Comparison of ENCODE assay signal across 35 mouse cellular contexts in the genomic region with DNA sequence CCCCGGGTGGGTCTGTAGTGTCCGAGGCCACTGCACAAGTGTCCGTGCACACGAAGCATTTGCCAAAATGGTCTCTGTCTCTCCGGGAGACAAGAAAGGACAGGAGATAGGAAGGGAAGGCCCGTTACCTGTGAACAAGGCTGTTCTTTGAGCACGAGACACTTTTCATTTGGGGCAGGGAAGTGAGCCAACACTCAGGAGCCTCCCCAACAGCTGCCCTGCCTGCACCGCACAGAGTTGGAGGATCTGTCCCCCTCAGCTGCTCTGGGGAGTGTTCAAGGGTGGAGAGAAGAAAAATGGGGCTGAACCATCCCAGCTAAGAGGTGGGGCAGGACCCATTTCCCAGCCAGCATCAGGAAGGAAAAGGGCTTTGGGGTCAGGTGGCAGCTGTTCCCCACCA. TPM values are rescaled to one million over a fixed set of nuclear protein-coding genes. Genes with fewer than 3 reads are reported as not detected.
DNase-seq lines count a peak whose midpoint lies in the region; ATAC-seq and TF ChIP-seq lines count a peak whose summit lies in the region.
"Had no signal": no experiment of that assay in that cellular context is flagged by ENCODE, and none has a peak within 500 bp of the region (broad histone marks: within the 10 kb centered on the region; RNA-seq: fewer than 3 reads in every experiment).

No protein-coding gene starts in this region.

- TF ChIP-seq EP300 in heart, adult 2 months (IDR thresholded peaks at IDR 0.05; ENCODE audit: insufficient read depth, low read depth, low read length): no peak
- TF ChIP-seq EP300 in heart, postnatal 0 days (IDR thresholded peaks at IDR 0.05; ENCODE audit: low read depth): no peak

- H3K9ac ChIP-seq in heart, adult 2 months (ENCODE audit: low read depth, low read length): peak overlapping the region; percentile 3; the same call in 1 of the 2 replicates
- H3K9ac ChIP-seq in heart, embryonic 14.5 days (ENCODE audit: low read length): peak overlapping the region; percentile 39; the same call in 1 of the 2 replicates
- 0 out of 2 replicates have a peak overlapping the region, but pooled peaks have one; percentile 19 for H3K9ac ChIP-seq in heart, postnatal 0 days (replicated peaks; ENCODE audit: low read depth, low read length)
- H3K9ac ChIP-seq: embryonic facial prominence, embryonic 12.5 days; hindbrain, embryonic 14.5 days; limb, embryonic 13.5 days; neural tube, embryonic 12.5 days had no signal

- no peak for TF ChIP-seq POLR2A in heart, adult 2 months (IDR thresholded peaks at IDR 0.05; ENCODE audit: insufficient read depth, low read depth, low read length)

- H3K9me3 ChIP-seq in heart, embryonic 14.5 days (ENCODE audit: control insufficient read depth, low read length): no peaks in the 10 kb centered on the region
- H3K9me3 ChIP-seq in heart, postnatal 0 days (replicated peaks; ENCODE audit: control insufficient read depth, low read length): no peaks in the 10 kb centered on the region
- H3K9me3 ChIP-seq: embryonic facial prominence, embryonic 12.5 days; limb, embryonic 13.5 days; neural tube, embryonic 12.5 days had no signal

- no peak overlapping the region for H3K4me3 ChIP-seq in heart, adult 2 months
- no peak overlapping the region for H3K4me3 ChIP-seq in heart, embryonic 14.5 days (ENCODE audit: control insufficient read depth in 1 of 2, insufficient read depth in 1 of 2, low read depth in 1 of 2, low read length in 2 of 2)
- no peak overlapping the region for H3K4me3 ChIP-seq in heart, postnatal 0 days (ENCODE audit: low read depth, low read length)
- H3K4me3 ChIP-seq: embryonic facial prominence, embryonic 12.5 days; erythroblast, embryonic 14.5 days; limb, embryonic 13.5 days; neural tube, embryonic 12.5 days had no signal

- H3K27me3 ChIP-seq in heart, adult 2 months (ENCODE audit: control insufficient read depth, insufficient read depth, low read length): no peaks in the 10 kb centered on the region
- H3K27me3 ChIP-seq in heart, embryonic 14.5 days (ENCODE audit: control insufficient read depth, insufficient read depth, low read length): no peaks in the 10 kb centered on the region
- no peaks in the 10 kb centered on the region for H3K27me3 ChIP-seq in heart, postnatal 0 days (ENCODE audit: control insufficient read depth, insufficient read depth, low read length)
- H3K27me3 ChIP-seq: CH12.LX; embryonic facial prominence, embryonic 12.5 days; limb, embryonic 13.5 days; neural tube, embryonic 12.5 days had no signal

- DNase-seq in cerebellum, adult 9-11 months: peak; percentile 9
- DNase-seq in cerebellum, adult 9-10 months: no peak
- no peak for DNase-seq in heart, adult 2 months
- no peak for DNase-seq in heart, postnatal 25 days (ENCODE audit: low spot score)
- DNase-seq in heart, postnatal 14 days: no peak
- DNase-seq in heart, postnatal 0 days (ENCODE audit: low spot score): no peak
- DNase-seq in lung, adult 18-20 months: no peak
- DNase-seq: adrenal gland, adult 2 months; adrenal gland, postnatal 36 days; cerebellum, adult 2 months; cerebellum, postnatal 36 days; gastrocnemius, postnatal 10 days; kidney, postnatal 10 days; lung, postnatal 36 days; thymus, adult 2 months; thymus, postnatal 36 days had no signal

- peaks cover 4% of the 10 kb centered on the region for H3K4me1 ChIP-seq in heart, adult 2 months (ENCODE audit: control insufficient read depth, insufficient read depth, low read length)
- peaks cover 26 to 35% of the 10 kb centered on the region in 2 experiments for H3K4me1 ChIP-seq in heart, embryonic 14.5 days (ENCODE audit: control insufficient read depth in 2 of 2, insufficient read depth in 2 of 2, low read length in 2 of 2)
- H3K4me1 ChIP-seq in heart, postnatal 0 days (ENCODE audit: control insufficient read depth, insufficient read depth): peaks cover 21% of the 10 kb centered on the region; the same call in 1 of the 2 replicates

- H3K79me2 ChIP-seq in heart, adult 2 months (replicated peaks; ENCODE audit: control insufficient read depth, insufficient read depth, low read length): no peaks in the 10 kb centered on the region

- no peak overlapping the region; the same call in 1 of the 2 replicates for H3K27ac ChIP-seq in heart, adult 2 months
- peak overlapping the region in 1 of 2 experiments; percentile 76; a peak in 3 of 4 replicates for H3K27ac ChIP-seq in heart, embryonic 14.5 days (replicated peaks in 1 of 2; ENCODE audit: control insufficient read depth in 1 of 2, insufficient read depth in 1 of 2, low read depth in 2 of 2, low read length in 2 of 2)
- H3K27ac ChIP-seq in heart, postnatal 0 days (ENCODE audit: low read depth): peak overlapping the region; percentile 78
- H3K27ac ChIP-seq: embryonic facial prominence, embryonic 12.5 days; limb, embryonic 13.5 days; neural tube, embryonic 12.5 days had no signal

- TF ChIP-seq CTCF in heart, adult 2 months (IDR thresholded peaks at IDR 0.05): no peak
- no peak for TF ChIP-seq CTCF in heart, postnatal 0 days (IDR thresholded peaks at IDR 0.05; ENCODE audit: low read depth)

- H3K36me3 ChIP-seq in heart, adult 2 months (ENCODE audit: control insufficient read depth, insufficient read depth, low read length): no peaks in the 10 kb centered on the region
- H3K36me3 ChIP-seq in heart, embryonic 14.5 days (ENCODE audit: control insufficient read depth, insufficient read depth, low read length): peaks cover 33% of the 10 kb centered on the region
- peaks cover 33% of the 10 kb centered on the region for H3K36me3 ChIP-seq in heart, postnatal 0 days (replicated peaks; ENCODE audit: control insufficient read depth, insufficient read depth, low read length)

- intact Hi-C loops in heart, adult 2 months (cut with DNase I): no loop called here
- intact Hi-C loops in heart, postnatal 25 days (cut with DNase I): no loop called here
- intact Hi-C loops in heart, postnatal 14 days (cut with DNase I): no loop called here

- no peak for ATAC-seq in heart, embryonic 14.5 days (ENCODE audit: insufficient number of reproducible peaks, insufficient read depth, low FRiP score, low read depth)
- no peak for ATAC-seq in heart, postnatal 0 days (ENCODE audit: insufficient read depth, low read depth)
- ATAC-seq: activated CD4-positive, CD25-positive, alpha-beta regulatory T cell, adult 4 months; forebrain, embryonic 16.5 days; intestine, postnatal 0 days; midbrain, embryonic 16.5 days had no signal

- no peak overlapping the region for H3K4me2 ChIP-seq in heart, embryonic 14.5 days (ENCODE audit: low read length)
- no peak overlapping the region for H3K4me2 ChIP-seq in heart, postnatal 0 days (ENCODE audit: low read depth, low read length)
- H3K4me2 ChIP-seq: embryonic facial prominence, embryonic 12.5 days; hindbrain, embryonic 14.5 days; limb, embryonic 13.5 days; liver, embryonic 11.5 days; midbrain, embryonic 11.5 days; neural tube, embryonic 12.5 days had no signal

- WGBS in heart, adult 2 months: 63% methylated on average over 8 of the region's 8 CpGs
- WGBS in heart, embryonic 14.5 days: 57% methylated on average over 8 of the region's 8 CpGs
- 47% methylated on average over 8 of the region's 8 CpGs for WGBS in heart, postnatal 0 days

RNA-seq across cellular contexts. Expression of a gene that starts 8.4 kb away (rescaled TPM):
- total RNA-seq in heart, adult 2 months (2021): 100 to 1,000 TPM in 1 of 2 experiments, 10 to 100 TPM in 1; 88.5 to 103 TPM
- polyA plus RNA-seq in heart, adult 2 months (2012; rRNA removed): 45.6 and 51.1 TPM in 2 replicates
- 10 to 100 TPM; 83.5 to 93.2 TPM for total RNA-seq in heart, postnatal 25 days (2021)
- polyA plus RNA-seq in heart, embryonic 14.5 days (2014; fragmentation: Nextera tagmentation; extraction: Ambion mirVana): 17.9 and 18.3 TPM in 2 replicates
- total RNA-seq in heart, postnatal 14 days (2021): 10 to 100 TPM; 68.7 to 78.0 TPM
- total RNA-seq in heart, postnatal 0 days (2014; rRNA removed; ENCODE audit: low replicate concordance): 41.8 and 59.1 TPM in 2 replicates
- polyA plus RNA-seq in heart, postnatal 0 days (2015; fragmentation: Nextera tagmentation; extraction: Ambion mirVana): 12.5 and 18.2 TPM in 2 replicates
- polyA plus RNA-seq: erythroblast, embryonic 14.5 days had no signal

RNA-seq across cellular contexts. Expression of a gene that starts 11.4 kb away (rescaled TPM):
- not detected for total RNA-seq in heart, adult 2 months (2021)
- not detected in 2 replicates for polyA plus RNA-seq in heart, adult 2 months (2012; rRNA removed)
- not detected for total RNA-seq in heart, postnatal 25 days (2021)
- 0.57 and 0.70 TPM in 2 replicates for polyA plus RNA-seq in heart, embryonic 14.5 days (2014; fragmentation: Nextera tagmentation; extraction: Ambion mirVana)
- total RNA-seq in heart, postnatal 14 days (2021): not detected
- not detected in 2 replicates for total RNA-seq in heart, postnatal 0 days (2014; rRNA removed; ENCODE audit: low replicate concordance)
- polyA plus RNA-seq in heart, postnatal 0 days (2015; fragmentation: Nextera tagmentation; extraction: Ambion mirVana): 0.19 and 0.41 TPM in 2 replicates
- total RNA-seq: adrenal gland, adult 2 months; adrenal gland, postnatal 36 days; gastrocnemius, postnatal 10 days; hematopoietic stem cell, adult 5-6 weeks; layer of hippocampus, postnatal 10 days; left cerebral cortex, adult 8-10 months; left cerebral cortex, postnatal 36 days; megakaryocyte, adult 5-6 weeks had no signal
- polyA plus RNA-seq: adrenal gland, adult 2 months; cerebellum, adult 2 months; erythroblast, embryonic 14.5 days; thymus, adult 2 months had no signal

RNA-seq across cellular contexts. Expression of a gene that starts 41.5 kb away (rescaled TPM):
- 1 to 10 TPM; 5.0 to 5.8 TPM for total RNA-seq in heart, adult 2 months (2021)
- 4.8 and 7.8 TPM in 2 replicates for polyA plus RNA-seq in heart, adult 2 months (2012; rRNA removed)
- 1 to 10 TPM; 9.0 to 9.4 TPM for total RNA-seq in heart, postnatal 25 days (2021)
- 5.6 and 5.8 TPM in 2 replicates for polyA plus RNA-seq in heart, embryonic 14.5 days (2014; fragmentation: Nextera tagmentation; extraction: Ambion mirVana)
- total RNA-seq in heart, postnatal 14 days (2021): 1 to 10 TPM; 6.0 to 8.4 TPM
- 4.1 and 13.2 TPM in 2 replicates for total RNA-seq in heart, postnatal 0 days (2014; rRNA removed; ENCODE audit: low replicate concordance)
- 5.0 and 5.3 TPM in 2 replicates for polyA plus RNA-seq in heart, postnatal 0 days (2015; fragmentation: Nextera tagmentation; extraction: Ambion mirVana)
- total RNA-seq: CH12.LX; hematopoietic stem cell, adult 5-6 weeks; megakaryocyte, adult 5-6 weeks had no signal
- polyA plus RNA-seq: C2C12; erythroblast, embryonic 14.5 days had no signal

RNA-seq across cellular contexts. Expression of a gene that starts 42.3 kb away (rescaled TPM):
- total RNA-seq in heart, adult 2 months (2021): 100 to 1,000 TPM; 238 to 254 TPM
- 127 and 204 TPM in 2 replicates for polyA plus RNA-seq in heart, adult 2 months (2012; rRNA removed)
- 100 to 1,000 TPM; 244 to 266 TPM for total RNA-seq in heart, postnatal 25 days (2021)
- polyA plus RNA-seq in heart, embryonic 14.5 days (2014; fragmentation: Nextera tagmentation; extraction: Ambion mirVana): 469 and 477 TPM in 2 replicates
- total RNA-seq in heart, postnatal 14 days (2021): 100 to 1,000 TPM; 285 to 286 TPM
- total RNA-seq in heart, postnatal 0 days (2014; rRNA removed; ENCODE audit: low replicate concordance): 166 and 201 TPM in 2 replicates
- 398 and 438 TPM in 2 replicates for polyA plus RNA-seq in heart, postnatal 0 days (2015; fragmentation: Nextera tagmentation; extraction: Ambion mirVana)

RNA-seq across cellular contexts. Expression of a gene that starts 52.3 kb away (rescaled TPM):
- 1 to 10 TPM; 2.8 to 3.2 TPM for total RNA-seq in heart, adult 2 months (2021)
- 3.9 and 4.9 TPM in 2 replicates for polyA plus RNA-seq in heart, adult 2 months (2012; rRNA removed)
- total RNA-seq in heart, postnatal 25 days (2021): 1 to 10 TPM; 3.8 to 4.3 TPM
- 10.8 and 11.7 TPM in 2 replicates for polyA plus RNA-seq in heart, embryonic 14.5 days (2014; fragmentation: Nextera tagmentation; extraction: Ambion mirVana)
- total RNA-seq in heart, postnatal 14 days (2021): 1 to 10 TPM; 4.7 to 4.8 TPM
- total RNA-seq in heart, postnatal 0 days (2014; rRNA removed; ENCODE audit: low replicate concordance): 4.5 and 4.9 TPM in 2 replicates
- polyA plus RNA-seq in heart, postnatal 0 days (2015; fragmentation: Nextera tagmentation; extraction: Ambion mirVana): 4.6 and 4.9 TPM in 2 replicates
